Mouse (Mus musculus) MN1 (cell line): ENCODE measurements at regions not wholly inside any gene's neighbourhood (a gene's known extent, or its start where the extent isn't known, plus 50 kb on each side); places are given as distances from the start of the nearest gene placed in this dataset.

ENCODE experiments used
- DNase-seq: peaks from one replicate; pipeline ENCODE4 v3.0.0-alpha.2; 2016; ENCODE audit warnings: low spot score

- DNase-seq: no peak
Observed at GRCm38 (mm10) chr5:99165807-99166360, 128.7 kb upstream of the Prkg2 start.

DNA sequence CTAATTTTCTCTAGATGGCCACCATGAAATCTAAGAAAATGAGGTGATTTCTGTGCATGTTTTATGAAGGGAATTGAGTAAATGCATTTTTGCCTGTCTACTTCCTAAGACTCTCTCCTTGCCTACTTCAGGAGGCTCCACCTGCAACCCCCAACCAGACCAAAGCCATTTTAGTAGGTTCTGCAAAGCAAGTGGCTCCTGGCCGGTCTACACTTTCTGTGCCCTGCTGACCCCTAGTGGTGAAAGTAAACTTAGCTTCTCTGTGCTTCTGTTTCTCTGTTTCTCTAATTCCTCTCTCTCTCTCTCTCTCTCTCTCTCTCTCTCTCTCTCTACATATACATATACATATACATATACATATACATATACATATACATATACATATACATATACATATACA lies 120.8 kb upstream of the Prkg2 start:
- DNase-seq: peak; percentile 29

- no peak for DNase-seq
Observed at GRCm38 (mm10) chr5:99153269-99153850, 116.2 kb upstream of the Prkg2 start.

GRCm38 (mm10) chr5:99152299-99152698 lies 115.1 kb upstream of the Prkg2 start:
- DNase-seq: no peak

GRCm38 (mm10) chr5:99149904-99150303 lies 112.8 kb upstream of the Prkg2 start:
- DNase-seq: no peak

DNA sequence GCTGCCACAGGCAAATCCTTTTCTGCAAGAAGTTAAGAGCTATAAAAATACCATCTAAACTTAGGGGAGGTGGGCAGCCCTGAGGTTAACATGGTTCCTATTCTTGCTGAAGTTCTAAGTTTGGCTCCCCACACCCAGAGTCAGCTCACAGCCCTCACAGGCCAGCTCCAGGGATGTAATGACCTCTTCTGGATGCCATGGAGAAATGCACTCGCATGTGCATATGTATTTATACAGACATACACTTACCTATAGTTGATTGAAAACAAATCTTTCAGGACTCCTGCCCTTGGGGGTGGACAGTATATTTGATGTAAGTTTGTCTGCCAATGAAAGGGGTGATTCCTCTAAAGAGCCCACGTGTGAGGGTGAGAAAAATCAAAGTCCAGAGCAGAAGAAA lies 95.5 kb upstream of the Prkg2 start:
- DNase-seq: no peak

GRCm38 (mm10) chr5:99128628-99129027 lies 91.5 kb upstream of the Prkg2 start:
- DNase-seq: no peak

GRCm38 (mm10) chr5:99125418-99125817 lies 88.3 kb upstream of the Prkg2 start:
- DNase-seq: no peak

DNA sequence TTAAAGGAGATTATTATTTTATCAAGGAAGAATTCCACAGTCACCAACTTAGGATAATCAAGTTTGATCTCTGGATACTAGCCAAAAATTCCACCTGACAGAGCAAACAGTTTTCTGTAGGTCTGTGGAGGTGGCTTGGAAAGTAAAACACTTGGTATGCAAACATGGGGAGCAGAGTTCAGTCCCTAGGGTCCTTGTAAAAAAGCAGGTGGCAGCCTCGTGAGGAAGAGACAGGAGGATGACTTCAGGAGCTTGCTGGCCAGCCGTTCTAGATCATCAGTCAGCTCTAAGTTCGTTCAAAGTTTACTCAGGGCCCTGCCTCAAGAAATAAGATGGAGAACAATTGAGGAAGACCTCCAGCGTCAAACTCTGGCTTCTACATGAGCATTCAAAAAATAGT lies 74.6 kb upstream of the Prkg2 start:
- no peak for DNase-seq

DNA sequence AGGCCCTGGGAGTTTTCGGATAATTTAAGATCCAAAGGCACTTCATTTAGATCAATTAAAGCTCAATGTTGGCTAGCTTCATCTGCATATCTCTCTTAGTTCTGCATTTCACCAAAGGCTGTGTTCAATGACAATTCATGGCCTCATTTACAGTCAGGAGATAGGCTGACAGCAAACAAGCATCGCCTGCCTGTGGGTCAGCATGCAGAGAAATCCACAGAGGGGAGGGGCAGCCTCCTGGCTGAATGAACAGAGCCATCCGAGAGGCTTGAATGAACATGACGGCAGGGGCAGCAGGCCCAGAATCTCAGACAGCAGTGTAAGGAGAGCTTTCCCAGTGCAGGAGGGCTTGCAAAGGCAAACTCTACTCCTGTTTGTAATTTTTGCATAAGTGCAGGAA lies 74.1 kb upstream of the Prkg2 start:
- DNase-seq: no peak

GRCm38 (mm10) chr5:99099727-99100116 lies 62.6 kb upstream of the Prkg2 start:
- peak; percentile 31 for DNase-seq

GRCm38 (mm10) chr5:99099014-99099726 lies 62.0 kb upstream of the Prkg2 start:
- DNase-seq: no peak
